Mouse (Mus musculus) cortical plate, adult 2 months (tissue): ENCODE measurements around the gene Cryaa.

Source experiments
- CTCF ChIP-seq: fragments of 200-500 bp; IDR thresholded peaks from 2 replicates; pipeline ENCODE4 v1.5.1; 2011; ENCODE audit warnings: mild to moderate bottlenecking, control low read depth, low read length; ENCODE audit not compliant: insufficient read depth; ENCODE audit errors: extremely low read depth
- POLR2A ChIP-seq: fragments of 200-500 bp; IDR thresholded peaks from 2 replicates; pipeline ENCODE4 v1.6.1; 2011; ENCODE audit warnings: mild to moderate bottlenecking, low read length, control low read depth; ENCODE audit not compliant: insufficient read depth; ENCODE audit errors: extremely low read depth

GRCm38 (mm10) chr17:31658468-31659185 is 19.0 kb upstream of the Cryaa start, which contains the start of gene U2af1:
- peak; percentile 74 for TF ChIP-seq POLR2A
- no peak for TF ChIP-seq CTCF
